Mouse (Mus musculus) frontal cortex, postnatal 36 days (tissue): Measurements from ENCODE around the gene Serpinb9e.
"Not testable (repeated sequence)": the region's sequence is repeated elsewhere in the genome, so short reads cannot be mapped to it uniquely, and the experiment has no call there.

Experiments
- DNase-seq, 2 experiments: peaks; one replicate each; pipeline ENCODE4 v3.0.0; 2022; ENCODE audit warnings: low spot score in 2 of 2

The Serpinb9e gene

DNA sequence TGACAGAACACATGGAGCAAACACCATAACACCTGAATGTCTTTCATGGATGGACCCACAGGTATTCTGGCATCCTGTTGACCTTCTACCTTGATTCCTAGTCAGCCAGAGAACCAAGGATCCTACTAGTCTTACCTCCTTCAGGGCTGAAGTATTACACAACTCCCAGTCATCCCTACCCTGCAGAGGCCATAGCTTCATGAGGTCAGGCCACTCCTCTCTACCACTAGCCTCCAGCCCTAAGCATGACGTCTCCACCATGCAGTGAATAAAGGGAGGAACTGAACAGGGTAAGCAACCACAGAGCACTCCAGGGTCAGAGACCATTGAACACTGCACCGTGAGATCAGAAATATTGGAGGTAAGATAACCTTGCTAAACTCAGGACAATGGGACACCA, at the start of gene Serpinb9e:
Serpinb9e (plus strand) TSS at position 301 of the 400 bp plus-strand sequence.
- DNase-seq: not testable (repeated sequence)

DNA sequence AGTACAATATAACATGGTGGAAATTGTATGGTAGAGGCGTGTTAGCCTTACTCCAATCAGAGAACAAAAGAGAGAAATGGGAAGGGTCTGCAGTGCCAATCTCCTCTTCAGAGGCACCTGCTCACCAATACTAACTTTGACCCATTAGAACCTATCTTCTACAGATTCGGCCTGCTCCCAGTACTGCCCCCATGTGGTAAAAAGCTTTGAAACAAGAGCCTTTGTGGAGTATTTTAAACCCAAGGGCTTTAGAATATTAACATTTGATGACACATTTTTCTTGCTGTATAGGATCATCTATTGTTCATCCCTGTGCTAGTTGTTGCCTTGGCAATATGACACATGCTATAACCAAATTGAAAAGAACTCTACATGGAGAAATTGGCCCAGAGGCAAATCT, 49.7 kb upstream of the Serpinb9e start:
- DNase-seq: no peak

DNA sequence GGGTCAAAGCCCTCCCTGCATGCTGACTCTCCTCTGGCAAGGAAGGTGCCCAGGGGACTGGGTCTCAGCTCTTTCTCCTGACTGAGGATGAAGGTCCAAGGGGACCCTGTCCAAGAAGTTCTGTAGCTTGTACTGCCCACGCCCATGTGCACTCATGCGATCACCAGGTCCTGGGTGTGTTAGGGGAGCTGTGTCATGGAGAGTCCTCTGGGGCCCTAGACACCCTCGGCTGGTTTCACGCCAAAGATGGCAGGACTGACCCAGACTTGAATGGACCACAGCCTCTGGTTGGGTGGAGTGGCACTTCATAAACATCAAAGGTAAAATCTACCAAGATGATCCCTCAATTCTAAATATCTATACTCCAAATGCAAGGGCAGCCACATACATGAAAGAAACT, 59.2 kb downstream of the Serpinb9e start:
- not testable (repeated sequence) for DNase-seq
